Mouse (Mus musculus): ENCODE measurements at regions not wholly inside any gene's neighbourhood (a gene's known extent, or its start where the extent isn't known, plus 50 kb on each side); places are given as distances from the start of the nearest gene placed in this dataset.
A peak's percentile ranks its signal among the peaks of the same experiment; 100 is the strongest.
"Not testable (repeated sequence)": the region's sequence is repeated elsewhere in the genome, so short reads cannot be mapped to it uniquely, and the experiment has no call there.

GRCm38 (mm10) chr12:119527760-119528159 lies 213.7 kb downstream of the Macc1 start:
- DNase-seq: no peak

DNA sequence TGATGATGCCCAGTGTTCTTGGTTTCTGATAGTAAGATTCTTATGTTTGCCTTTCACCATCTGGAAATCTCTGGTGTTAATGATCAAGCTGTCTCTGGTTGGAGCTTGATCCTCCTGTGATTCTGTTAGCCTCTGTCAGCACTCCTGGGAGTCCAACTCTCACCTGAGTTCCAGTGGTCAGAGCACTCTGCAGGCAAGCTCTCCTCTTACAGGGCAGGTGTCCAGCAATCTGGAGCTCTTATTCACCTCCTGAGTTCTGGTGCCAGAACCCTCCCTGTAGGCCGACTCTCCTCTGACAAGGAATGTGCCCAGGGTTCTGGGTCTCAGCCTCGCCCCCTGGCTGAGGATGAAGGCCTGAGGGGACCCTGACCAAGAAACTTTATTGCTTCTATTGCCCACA lies 234.3 kb downstream of the Macc1 start:
- DNase-seq: not testable (repeated sequence)

DNA sequence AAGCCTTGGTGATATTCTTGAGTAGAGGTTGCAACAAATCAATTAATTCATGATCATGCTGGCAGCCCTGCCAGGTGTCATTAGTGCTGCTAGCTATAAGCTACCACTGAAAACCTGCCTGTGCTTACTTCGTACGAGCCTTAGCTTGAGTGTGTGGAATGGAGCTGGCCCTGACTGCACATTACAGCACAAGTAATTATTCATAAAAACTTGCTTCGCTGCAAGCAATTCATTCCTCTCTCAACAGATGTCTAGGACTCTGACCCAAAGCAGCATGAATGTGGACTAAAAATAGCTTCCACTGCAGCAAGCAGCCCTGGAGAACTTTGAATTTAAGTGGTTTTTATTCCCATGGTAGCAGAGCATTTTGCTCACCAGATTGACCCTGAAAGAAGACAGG lies 262.6 kb downstream of the Macc1 start:
- peak; percentile 4 for DNase-seq

DNA sequence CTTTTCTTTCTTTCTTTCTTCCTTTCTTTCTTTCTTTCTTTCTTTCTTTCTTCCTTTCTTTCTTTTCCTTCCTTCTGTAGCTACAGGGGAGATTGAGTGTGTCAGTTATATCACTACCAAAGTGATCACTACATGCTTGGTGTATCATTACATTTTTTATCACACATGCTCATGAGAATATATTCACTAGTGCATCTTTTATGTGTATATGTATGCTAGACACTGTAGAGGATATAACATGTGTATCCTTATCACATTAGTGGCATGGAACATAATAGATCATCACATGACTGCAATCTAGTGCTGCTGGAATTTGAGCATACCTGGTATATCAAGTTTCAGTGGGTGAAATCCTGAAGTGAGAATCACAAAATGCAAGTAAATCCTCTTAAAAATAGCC lies 263.2 kb downstream of the Macc1 start:
- DNase-seq: no peak

DNA sequence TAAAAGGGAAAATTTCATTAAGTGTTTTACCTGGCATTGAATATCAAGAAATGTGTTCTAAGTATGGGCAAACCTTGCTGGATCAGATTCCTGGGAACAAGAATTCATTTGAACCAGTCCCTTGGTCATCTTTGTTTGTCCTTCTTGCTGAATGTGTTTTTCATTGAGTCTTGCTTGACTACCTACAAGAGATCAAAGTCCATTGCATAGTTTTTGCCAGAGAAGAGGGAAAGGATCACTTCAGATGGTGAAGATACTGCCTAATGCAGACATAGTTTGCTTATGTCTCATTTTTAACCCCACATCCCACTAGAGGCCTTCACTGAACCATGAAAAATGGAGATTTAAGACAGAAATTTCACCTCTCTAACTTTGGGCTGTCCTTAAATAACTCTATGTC lies 287.3 kb downstream of the Macc1 start:
- DNase-seq: no peak

DNA sequence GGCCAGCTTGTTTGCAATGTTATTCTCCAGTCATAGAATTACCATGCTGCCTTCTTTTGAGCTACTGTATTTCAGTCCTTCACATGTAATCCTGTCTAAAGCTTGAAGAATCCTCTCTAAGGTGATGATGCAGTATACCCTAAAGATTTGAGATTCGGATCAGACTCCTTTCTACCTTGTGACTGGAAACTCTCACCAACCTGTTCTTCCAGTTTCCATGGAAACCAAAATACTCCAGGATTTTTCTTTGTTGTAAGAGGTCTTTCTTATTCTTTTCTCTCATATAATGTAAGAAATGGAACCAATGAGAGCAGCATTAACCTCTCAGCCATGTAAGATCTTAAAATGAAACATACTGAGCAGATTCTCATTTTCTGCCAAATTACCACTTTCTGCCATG lies 310.2 kb downstream of the Macc1 start:
- no peak for DNase-seq

GRCm38 (mm10) chr12:119655366-119655765 lies 290.3 kb upstream of the Tmem196 start:
- no peak for DNase-seq
